Mouse (Mus musculus): ENCODE results near the gene Rev3l.
A peak's percentile ranks its signal among the peaks of the same experiment; 100 is the strongest.

Gene Rev3l

GRCm38 (mm10) chr10:39731736-39732265 lies at the start of gene Rev3l:
TSS of gene Rev3l (plus strand) at chr10:39732118.
- peak; percentile 93 for DNase-seq

GRCm38 (mm10) chr10:39682556-39682955 lies 49.4 kb upstream of the Rev3l start:
- no peak for DNase-seq

GRCm38 (mm10) chr10:39683481-39683880 lies 48.4 kb upstream of the Rev3l start:
- DNase-seq = no peak

- DNase-seq = no peak
Measured at GRCm38 (mm10) chr10:39686811-39687210, 45.1 kb upstream of the Rev3l start.

GRCm38 (mm10) chr10:39687851-39688250 lies 44.1 kb upstream of the Rev3l start:
- DNase-seq = peak; percentile 7

GRCm38 (mm10) chr10:39691351-39692064 lies 40.4 kb upstream of the Rev3l start:
- no peak for DNase-seq

GRCm38 (mm10) chr10:39692152-39692551 lies 39.8 kb upstream of the Rev3l start:
- no peak for DNase-seq

GRCm38 (mm10) chr10:39707717-39708510 lies 24.0 kb upstream of the Rev3l start:
- DNase-seq = no peak

- no peak for DNase-seq
Measured at GRCm38 (mm10) chr10:39716936-39717335, 15.0 kb upstream of the Rev3l start.

- DNase-seq = peak; percentile 95
Measured at GRCm38 (mm10) chr10:39730976-39731735, 762 bp upstream of the Rev3l start.

GRCm38 (mm10) chr10:39732266-39733100 lies 565 bp downstream of the Rev3l start:
- peak; percentile 83 for DNase-seq

GRCm38 (mm10) chr10:39733101-39733399 lies 1.1 kb downstream of the Rev3l start:
- DNase-seq = peak; percentile 73

- DNase-seq = no peak
Measured at GRCm38 (mm10) chr10:39733421-39733930, 1.6 kb downstream of the Rev3l start.

- no peak for DNase-seq
Measured at GRCm38 (mm10) chr10:39736187-39736586, 4.3 kb downstream of the Rev3l start.

GRCm38 (mm10) chr10:39742057-39742456 lies 10.1 kb downstream of the Rev3l start:
- DNase-seq = no peak

- no peak for DNase-seq
Measured at GRCm38 (mm10) chr10:39764752-39765151, 32.8 kb downstream of the Rev3l start.

GRCm38 (mm10) chr10:39766702-39767101 lies 34.8 kb downstream of the Rev3l start:
- DNase-seq = no peak

GRCm38 (mm10) chr10:39772259-39772658 lies 40.3 kb downstream of the Rev3l start:
- DNase-seq = no peak

- no peak for DNase-seq
Measured at GRCm38 (mm10) chr10:39773940-39774726, 42.2 kb downstream of the Rev3l start.

- no peak for DNase-seq
Measured at GRCm38 (mm10) chr10:39776927-39777326, 45.0 kb downstream of the Rev3l start.

GRCm38 (mm10) chr10:39778305-39778704 lies 46.4 kb downstream of the Rev3l start:
- DNase-seq = no peak

Measured in cerebellum, adult 11 months (tissue).